Mouse (Mus musculus): ENCODE results near the gene Sbno2. TPM values are rescaled to one million over a fixed set of nuclear protein-coding genes. Genes with fewer than 3 reads are reported as not detected.

Gene Sbno2
- polyA plus RNA-seq, 1 experiment: 29.4 TPM

DNA sequence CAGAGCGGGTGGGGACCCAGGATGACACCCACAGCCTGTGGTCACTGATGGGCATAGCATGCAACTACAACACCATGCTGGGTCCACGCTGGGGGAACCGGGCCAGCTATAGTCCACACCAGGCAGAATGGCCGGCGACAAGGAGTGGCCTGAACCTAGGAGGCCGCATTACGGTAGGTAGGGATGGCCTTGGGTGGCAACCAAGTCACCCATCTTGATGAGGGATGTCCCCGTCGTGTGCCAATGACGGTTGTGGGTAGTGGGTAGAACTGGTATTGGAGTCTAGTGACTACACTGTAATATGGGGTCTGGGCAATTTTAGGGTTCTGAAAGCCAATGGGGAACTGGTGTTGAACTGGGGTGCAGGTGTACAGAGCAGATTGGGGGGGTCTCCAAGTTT lies 88.4 kb downstream of the Sbno2 start:
- no peaks in the 10 kb centered on the region for H3K27me3 ChIP-seq (ENCODE audit: control insufficient read depth, insufficient read depth, insufficient read length)
- TF ChIP-seq USF1 (IDR thresholded peaks at IDR 0.05; ENCODE audit: low read depth) (no peak), MYOD1 (IDR thresholded peaks at IDR 0.05; ENCODE audit: control insufficient read depth, insufficient read length, low read depth) (no peak), MYOG (IDR thresholded peaks at IDR 0.05; ENCODE audit: control insufficient read depth, extremely low read depth, insufficient read length) (no peak), CTCF (IDR thresholded peaks at IDR 0.05; ENCODE audit: control insufficient read depth, insufficient read depth, insufficient read length) (no peak), CEBPB (IDR thresholded peaks at IDR 0.05; ENCODE audit: low read depth) (no peak), FOSL1 (IDR thresholded peaks at IDR 0.05; ENCODE audit: insufficient read depth, low read length, poor library complexity, severe bottlenecking) (no peak), MAX (IDR thresholded peaks at IDR 0.05) (no peak)
- H3K36me3 ChIP-seq (ENCODE audit: control insufficient read depth, insufficient read depth): peaks cover 15% of the 10 kb centered on the region
- H3K4me3 ChIP-seq (ENCODE audit: insufficient read depth, poor library complexity, severe bottlenecking): no peak overlapping the region
- H3K79me2 ChIP-seq (ENCODE audit: control insufficient read depth, insufficient read depth): no peaks in the 10 kb centered on the region
- H3K79me3 ChIP-seq (ENCODE audit: low read depth): no peaks in the 10 kb centered on the region
- no peak overlapping the region for H3ac ChIP-seq (ENCODE audit: control insufficient read depth, insufficient read length, low read depth)

DNA sequence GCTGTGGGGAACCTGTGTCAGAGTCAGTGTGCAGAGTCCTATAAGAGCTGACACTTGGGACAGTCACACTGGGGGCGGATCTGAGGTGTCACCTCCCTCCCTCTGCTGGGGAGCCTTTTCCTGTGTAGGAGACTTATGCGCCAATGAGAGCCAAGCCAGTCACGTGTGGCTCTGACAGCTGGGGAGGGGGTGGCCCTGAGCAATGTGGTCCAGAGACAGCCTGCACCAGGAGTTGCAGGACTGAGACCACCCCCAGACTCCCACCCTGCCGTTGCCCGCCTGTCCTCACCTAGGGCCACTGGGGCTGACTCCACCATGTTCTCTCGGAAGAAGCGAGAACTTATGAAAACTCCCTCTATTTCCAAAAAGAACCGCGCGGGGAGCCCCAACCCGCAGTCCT lies 88.9 kb downstream of the Sbno2 start, which contains the start of gene Arhgap45:
TSS of gene Arhgap45 (plus strand) at position 143 of the 400 bp plus-strand sequence.
- TF ChIP-seq CTCF (IDR thresholded peaks at IDR 0.05; ENCODE audit: control insufficient read depth, insufficient read depth, insufficient read length): no peak
- TF ChIP-seq MYOG (IDR thresholded peaks at IDR 0.05; ENCODE audit: control insufficient read depth, extremely low read depth, insufficient read length): no peak
- no peak for TF ChIP-seq FOSL1 (IDR thresholded peaks at IDR 0.05; ENCODE audit: insufficient read depth, low read length, poor library complexity, severe bottlenecking)
- TF ChIP-seq MAX (IDR thresholded peaks at IDR 0.05): no peak
- TF ChIP-seq MYOD1 (IDR thresholded peaks at IDR 0.05; ENCODE audit: control insufficient read depth, insufficient read length, low read depth): no peak
- TF ChIP-seq USF1 (IDR thresholded peaks at IDR 0.05; ENCODE audit: low read depth): no peak
- no peak for TF ChIP-seq CEBPB (IDR thresholded peaks at IDR 0.05; ENCODE audit: low read depth)
- H3ac ChIP-seq (ENCODE audit: control insufficient read depth, insufficient read length, low read depth): no peak within 1 kb of the TSS
- H3K36me3 ChIP-seq (ENCODE audit: control insufficient read depth, insufficient read depth): peaks cover 19% of the 10 kb centered on the region
- no peaks in the 10 kb centered on the region for H3K79me2 ChIP-seq (ENCODE audit: control insufficient read depth, insufficient read depth)
- no peaks in the 10 kb centered on the region for H3K27me3 ChIP-seq (ENCODE audit: control insufficient read depth, insufficient read depth, insufficient read length)
- no peak within 1 kb of the TSS for H3K4me3 ChIP-seq (ENCODE audit: insufficient read depth, poor library complexity, severe bottlenecking)
- H3K79me3 ChIP-seq (ENCODE audit: low read depth): no peaks in the 10 kb centered on the region

DNA sequence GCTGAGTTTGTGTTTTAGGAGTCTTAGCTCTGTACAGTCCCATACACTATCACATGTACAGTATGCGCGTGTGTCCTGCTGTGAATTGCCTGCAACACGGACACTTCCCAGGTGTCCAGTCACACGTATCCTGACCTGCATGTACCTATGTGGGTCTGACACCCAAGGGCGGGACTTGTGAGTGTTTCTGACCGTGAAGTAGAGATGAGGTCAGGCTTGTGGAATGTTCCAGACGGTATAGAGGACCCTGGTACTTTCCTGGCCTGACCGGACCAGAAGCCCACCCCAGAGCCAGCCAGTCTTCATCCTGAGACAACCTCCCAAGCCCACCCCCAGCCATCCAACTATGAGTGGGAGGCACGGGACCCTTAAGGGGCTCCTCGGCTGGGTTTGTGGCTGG lies 89.8 kb downstream of the Sbno2 start:
- Histone ChIP-seq H3K27me3 (ENCODE audit: control insufficient read depth, insufficient read depth, insufficient read length) (no peaks in the 10 kb centered on the region), H3K4me3 (ENCODE audit: insufficient read depth, poor library complexity, severe bottlenecking) (no peak overlapping the region), H3K36me3 (ENCODE audit: control insufficient read depth, insufficient read depth) (peaks cover 23% of the 10 kb centered on the region), H3ac (ENCODE audit: control insufficient read depth, insufficient read length, low read depth) (no peak overlapping the region), H3K79me3 (ENCODE audit: low read depth) (no peaks in the 10 kb centered on the region), H3K79me2 (ENCODE audit: control insufficient read depth, insufficient read depth) (no peaks in the 10 kb centered on the region)
- TF ChIP-seq MYOG (IDR thresholded peaks at IDR 0.05; ENCODE audit: control insufficient read depth, extremely low read depth, insufficient read length): no peak
- no peak for TF ChIP-seq MYOD1 (IDR thresholded peaks at IDR 0.05; ENCODE audit: control insufficient read depth, insufficient read length, low read depth)
- no peak for TF ChIP-seq CEBPB (IDR thresholded peaks at IDR 0.05; ENCODE audit: low read depth)
- no peak for TF ChIP-seq MAX (IDR thresholded peaks at IDR 0.05)
- TF ChIP-seq CTCF (IDR thresholded peaks at IDR 0.05; ENCODE audit: control insufficient read depth, insufficient read depth, insufficient read length): no peak
- no peak for TF ChIP-seq USF1 (IDR thresholded peaks at IDR 0.05; ENCODE audit: low read depth)
- TF ChIP-seq FOSL1 (IDR thresholded peaks at IDR 0.05; ENCODE audit: insufficient read depth, low read length, poor library complexity, severe bottlenecking): no peak

- H3K79me3 ChIP-seq (ENCODE audit: low read depth): no peaks in the 10 kb centered on the region
- peaks cover 30% of the 10 kb centered on the region for H3K36me3 ChIP-seq (ENCODE audit: control insufficient read depth, insufficient read depth)
- no peaks in the 10 kb centered on the region for H3K79me2 ChIP-seq (ENCODE audit: control insufficient read depth, insufficient read depth)
- H3ac ChIP-seq (ENCODE audit: control insufficient read depth, insufficient read length, low read depth): no peak overlapping the region
- no peak overlapping the region for H3K4me3 ChIP-seq (ENCODE audit: insufficient read depth, poor library complexity, severe bottlenecking)
- TF ChIP-seq USF1 (IDR thresholded peaks at IDR 0.05; ENCODE audit: low read depth) (no peak), CTCF (IDR thresholded peaks at IDR 0.05; ENCODE audit: control insufficient read depth, insufficient read depth, insufficient read length) (peak; percentile 91)
- no peaks in the 10 kb centered on the region for H3K27me3 ChIP-seq (ENCODE audit: control insufficient read depth, insufficient read depth, insufficient read length)
Observed at GRCm38 (mm10) chr10:80014484-80015290, 90.7 kb downstream of the Sbno2 start.

- TF ChIP-seq USF1 (IDR thresholded peaks at IDR 0.05; ENCODE audit: low read depth) (no peak), MAX (IDR thresholded peaks at IDR 0.05) (no peak), MYOD1 (IDR thresholded peaks at IDR 0.05; ENCODE audit: control insufficient read depth, insufficient read length, low read depth) (no peak), MYOG (IDR thresholded peaks at IDR 0.05; ENCODE audit: control insufficient read depth, extremely low read depth, insufficient read length) (no peak), FOSL1 (IDR thresholded peaks at IDR 0.05; ENCODE audit: insufficient read depth, low read length, poor library complexity, severe bottlenecking) (no peak), CEBPB (IDR thresholded peaks at IDR 0.05; ENCODE audit: low read depth) (no peak), CTCF (IDR thresholded peaks at IDR 0.05; ENCODE audit: control insufficient read depth, insufficient read depth, insufficient read length) (no peak)
- Histone ChIP-seq H3K27me3 (ENCODE audit: control insufficient read depth, insufficient read depth, insufficient read length) (no peaks in the 10 kb centered on the region), H3K4me3 (ENCODE audit: insufficient read depth, poor library complexity, severe bottlenecking) (no peak overlapping the region), H3K79me2 (ENCODE audit: control insufficient read depth, insufficient read depth) (no peaks in the 10 kb centered on the region), H3ac (ENCODE audit: control insufficient read depth, insufficient read length, low read depth) (no peak overlapping the region), H3K79me3 (ENCODE audit: low read depth) (no peaks in the 10 kb centered on the region), H3K36me3 (ENCODE audit: control insufficient read depth, insufficient read depth) (peaks cover 32% of the 10 kb centered on the region)
Observed at GRCm38 (mm10) chr10:80013609-80014008, 91.8 kb downstream of the Sbno2 start.
